Mouse (Mus musculus) brain, embryonic 14.5 days (tissue): ENCODE measurements around the gene Fam170b.

Experiments
- CTCF ChIP-seq: fragments of 200-500 bp; IDR thresholded peaks from 2 replicates; pipeline ENCODE4 v1.5.1; 2012; ENCODE audit warnings: inconsistent platforms, mild to moderate bottlenecking, moderate library complexity, borderline replicate concordance; ENCODE audit not compliant: insufficient read depth, insufficient read length; ENCODE audit errors: extremely low read depth
- POLR2A ChIP-seq: fragments of 200-500 bp; IDR thresholded peaks from 2 replicates; pipeline ENCODE4 v1.6.1; 2012; ENCODE audit warnings: mild to moderate bottlenecking, inconsistent platforms, borderline replicate concordance; ENCODE audit not compliant: poor library complexity, insufficient read depth, insufficient read length, severe bottlenecking; ENCODE audit errors: extremely low read depth

DNA sequence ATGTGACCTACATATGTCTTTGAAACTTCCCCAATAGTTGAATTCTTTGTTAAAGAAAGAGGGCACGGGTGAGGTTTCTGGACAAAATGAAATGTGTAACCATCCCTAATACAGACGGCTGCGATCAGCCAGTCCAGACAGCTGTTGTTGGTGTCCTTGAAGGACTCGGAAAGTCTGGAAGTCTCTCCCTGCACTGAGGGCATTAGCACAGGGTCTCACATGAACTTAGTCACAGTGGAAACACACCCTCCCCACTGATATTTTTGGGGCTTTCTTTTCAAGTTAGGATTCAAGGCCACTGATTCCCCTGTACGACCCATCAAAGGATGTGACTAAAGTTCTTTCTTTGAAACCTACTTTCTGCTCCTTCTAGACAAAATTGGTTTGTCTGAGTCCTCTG, 46.6 kb downstream of the Fam170b start:
- TF ChIP-seq CTCF (no peak), POLR2A (no peak)
